Mouse (Mus musculus) megakaryocyte, embryonic 14.5 days (primary cell): Measurements from ENCODE around the gene Tspan2. TPM values are rescaled to one million over a fixed set of nuclear protein-coding genes. Genes with fewer than 3 reads are reported as not detected.

ENCODE experiments used
- H3K27me3 ChIP-seq: replicated peaks from 2 replicates; pipeline ENCODE3; 2012; ENCODE audit warnings: inconsistent platforms
- H3K36me3 ChIP-seq: replicated peaks from 2 replicates; pipeline ENCODE3; 2012; ENCODE audit warnings: low read length, inconsistent platforms, mixed read lengths
- H3K4me1 ChIP-seq: 2 replicates; pipeline ENCODE4 v1.6.1; 2012; ENCODE audit warnings: inconsistent platforms
- H3K4me3 ChIP-seq: replicated peaks from 2 replicates; pipeline ENCODE3; 2012; ENCODE audit warnings: moderate library complexity, mild to moderate bottlenecking, inconsistent platforms
- H3K9me3 ChIP-seq: 2 replicates; pipeline ENCODE4 v1.6.1; 2012; ENCODE audit warnings: inconsistent platforms
- FLI1 ChIP-seq: IDR thresholded peaks from 2 replicates; pipeline ENCODE4 v1.6.1; 2012; ENCODE audit warnings: low read length, inconsistent platforms, mixed read lengths
- GATA1 ChIP-seq: IDR thresholded peaks from 3 replicates; pipeline ENCODE4 v1.6.1; 2012; ENCODE audit warnings: mixed read lengths, low read length, inconsistent platforms, borderline replicate concordance
- polyA plus RNA-seq: library from polyadenylated mRNA; stranded (reverse); fragments of >175 nt; gene quantifications from 2 replicates; pipeline ENCODE4 v1.2.3, GENCODE M21; 2012; ENCODE audit warnings: low replicate concordance; ENCODE audit not compliant: insufficient read depth

Tspan2 gene
- polyA plus RNA-seq: 0.21 TPM in 1 of 2 replicates, not detected in the other

DNA sequence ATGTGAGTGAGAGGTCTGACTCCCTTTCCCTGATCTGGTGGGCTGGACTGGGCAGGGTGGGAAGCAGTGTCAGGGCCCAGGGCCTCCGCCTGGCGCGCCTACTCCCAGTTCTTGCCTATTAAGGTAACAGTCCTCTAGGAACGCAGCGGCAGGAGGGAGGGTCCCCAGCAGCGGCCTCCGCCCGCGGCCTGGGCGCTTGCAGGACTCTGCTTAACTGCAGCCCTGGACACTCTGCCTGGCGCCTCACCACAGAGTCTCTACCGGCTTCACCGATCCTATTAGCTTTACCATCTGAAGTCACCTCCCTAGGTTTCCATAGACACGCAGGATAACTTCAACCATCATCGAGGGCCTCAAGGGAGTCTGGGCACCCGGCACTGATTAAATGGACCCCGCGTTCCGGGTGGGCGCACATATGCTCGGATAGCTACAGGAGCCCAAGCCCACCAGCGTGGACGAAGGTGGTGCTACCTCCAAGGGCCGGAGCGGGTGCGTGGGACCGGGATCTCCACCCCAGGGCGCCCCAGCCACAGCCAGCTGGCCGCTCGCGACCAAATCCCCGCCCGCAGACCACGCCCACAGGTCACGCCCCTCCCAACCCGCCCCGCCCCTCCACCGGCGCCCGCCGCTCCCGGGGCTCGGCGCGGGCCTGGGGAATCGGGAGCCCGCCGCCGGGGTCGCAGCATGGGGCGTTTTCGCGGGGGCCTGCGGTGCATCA is at the start of gene Tspan2:
TSS of gene Tspan2 (plus strand) at position 217 of the 718 bp plus-strand sequence.
- no peaks in the 10 kb centered on the region for H3K9me3 ChIP-seq
- H3K4me3 ChIP-seq: peak within 1 kb of the TSS; percentile 96
- H3K36me3 ChIP-seq: peaks cover 3% of the 10 kb centered on the region
- H3K27me3 ChIP-seq: peaks cover 31% of the 10 kb centered on the region
- H3K4me1 ChIP-seq: peaks cover 81% of the 10 kb centered on the region
- TF ChIP-seq GATA1 (no peak), FLI1 (no peak)

DNA sequence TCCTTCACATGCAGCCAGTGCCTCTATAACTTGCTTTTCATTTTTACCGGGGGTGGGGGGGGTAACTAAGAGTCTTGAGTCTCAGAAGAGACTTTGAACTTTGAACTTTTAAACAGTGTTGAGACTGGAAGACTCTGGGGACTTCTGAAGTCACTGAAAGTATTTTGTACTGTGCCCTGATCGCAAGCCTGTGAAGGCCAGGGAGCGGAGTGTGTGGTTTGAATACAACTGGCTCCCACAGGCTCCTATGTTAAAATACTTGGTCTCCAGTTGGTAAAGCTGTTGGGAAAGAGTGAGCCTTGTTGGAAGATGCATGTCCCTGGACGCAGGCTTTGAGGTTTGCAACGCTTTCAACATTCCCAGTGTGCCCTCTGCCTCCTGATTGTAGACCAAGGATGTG is 47.5 kb upstream of the Tspan2 start:
- TF ChIP-seq GATA1: no peak
- no peak for TF ChIP-seq FLI1
- H3K36me3 ChIP-seq: no peaks in the 10 kb centered on the region
- peaks cover 3% of the 10 kb centered on the region; the same call in 1 of the 2 replicates for H3K9me3 ChIP-seq
- peaks cover 7% of the 10 kb centered on the region for H3K27me3 ChIP-seq
- H3K4me1 ChIP-seq: no peaks in the 10 kb centered on the region
- no peak overlapping the region for H3K4me3 ChIP-seq

DNA sequence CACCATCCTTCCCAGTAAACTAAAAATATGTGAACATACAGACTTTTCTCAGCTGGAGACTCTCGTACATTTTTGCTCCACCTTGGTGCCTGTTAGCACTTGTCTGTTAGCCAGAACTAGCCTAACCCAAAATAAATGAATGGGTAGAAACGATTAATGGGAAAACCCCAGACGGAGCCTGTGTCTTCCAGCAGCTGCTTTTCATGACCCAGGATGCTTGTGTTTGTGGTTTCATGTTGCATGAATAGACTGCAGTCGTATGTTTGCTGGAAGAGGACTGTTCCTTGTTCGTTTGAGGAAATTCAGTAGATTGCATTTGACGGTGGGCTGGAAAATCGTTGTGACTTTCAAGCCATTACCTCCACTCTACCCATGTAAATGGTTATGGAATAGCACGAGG is 46.5 kb upstream of the Tspan2 start:
- no peaks in the 10 kb centered on the region for H3K36me3 ChIP-seq
- no peak for TF ChIP-seq FLI1
- no peak for TF ChIP-seq GATA1
- no peak overlapping the region for H3K4me3 ChIP-seq
- peaks cover 9% of the 10 kb centered on the region for H3K27me3 ChIP-seq
- H3K4me1 ChIP-seq: no peaks in the 10 kb centered on the region
- H3K9me3 ChIP-seq: peaks cover 3% of the 10 kb centered on the region; the same call in 1 of the 2 replicates

DNA sequence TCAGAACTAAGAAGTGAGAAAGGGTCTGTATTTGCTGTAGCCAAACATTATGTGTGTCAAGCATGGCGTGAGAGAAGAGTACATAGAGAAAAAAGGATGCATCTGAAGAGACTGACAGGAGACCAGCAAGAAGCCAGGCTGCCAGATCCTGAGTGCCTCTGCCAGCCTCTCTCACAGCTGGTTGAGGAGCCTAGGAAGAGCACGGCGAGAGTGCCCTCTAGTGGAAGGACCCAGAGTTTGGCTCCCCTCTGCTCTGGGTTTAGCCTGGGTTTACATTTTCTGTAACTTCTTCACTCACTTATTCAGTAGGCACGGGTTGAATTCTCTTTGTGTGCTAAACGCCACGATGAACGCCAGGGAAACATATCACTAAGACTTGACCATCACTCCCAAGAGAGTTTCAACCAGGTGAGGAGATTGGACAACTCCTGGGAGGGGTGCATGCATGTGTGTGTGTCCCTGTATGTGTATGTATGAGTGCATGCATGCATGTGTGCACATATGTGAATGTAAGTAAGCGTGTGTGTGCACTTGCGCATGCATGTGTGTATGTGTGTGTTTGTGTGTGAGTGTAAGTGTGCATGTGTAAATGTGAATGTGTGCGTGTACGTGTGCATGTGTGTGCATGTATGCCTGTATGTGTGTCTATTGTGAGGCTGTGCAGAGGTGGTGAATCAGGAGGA is 42.4 kb upstream of the Tspan2 start:
- Histone ChIP-seq H3K4me3 (peak overlapping the region; percentile 60), H3K9me3 (no peaks in the 10 kb centered on the region), H3K36me3 (no peaks in the 10 kb centered on the region), H3K4me1 (no peaks in the 10 kb centered on the region), H3K27me3 (peaks cover 19% of the 10 kb centered on the region)
- TF ChIP-seq GATA1 (no peak), FLI1 (no peak)

DNA sequence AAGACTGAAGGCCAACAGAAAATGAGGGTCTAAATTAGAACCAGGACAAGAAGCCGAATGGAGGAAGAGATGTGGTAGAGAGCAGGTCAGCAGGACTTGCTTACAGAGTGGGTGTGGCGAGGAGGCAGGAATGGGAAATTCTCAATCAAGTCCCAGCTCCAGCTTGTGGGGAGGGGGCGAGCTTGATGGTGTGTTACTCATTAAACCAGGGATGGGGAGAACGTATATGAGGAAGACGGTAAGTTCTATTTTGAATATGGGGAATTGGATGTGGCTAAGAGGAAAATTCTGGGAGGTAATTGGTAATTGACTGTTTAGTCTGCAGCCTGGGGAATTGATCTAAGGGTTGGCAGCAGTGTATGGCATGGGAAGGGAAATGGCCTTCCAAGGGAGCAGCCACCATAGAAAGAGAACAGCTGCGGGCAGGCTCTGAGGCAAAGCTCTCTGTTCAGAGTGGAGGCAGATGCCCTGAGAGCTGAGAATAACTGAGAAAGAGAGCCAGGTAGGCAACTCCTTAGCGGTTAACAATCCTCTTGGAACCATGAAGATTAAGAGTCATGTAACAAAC is 41.5 kb upstream of the Tspan2 start:
- no peak overlapping the region for H3K4me3 ChIP-seq
- TF ChIP-seq FLI1 (no peak), GATA1 (no peak)
- peaks cover 24% of the 10 kb centered on the region for H3K27me3 ChIP-seq
- no peaks in the 10 kb centered on the region for H3K9me3 ChIP-seq
- no peaks in the 10 kb centered on the region for H3K4me1 ChIP-seq
- no peaks in the 10 kb centered on the region for H3K36me3 ChIP-seq

DNA sequence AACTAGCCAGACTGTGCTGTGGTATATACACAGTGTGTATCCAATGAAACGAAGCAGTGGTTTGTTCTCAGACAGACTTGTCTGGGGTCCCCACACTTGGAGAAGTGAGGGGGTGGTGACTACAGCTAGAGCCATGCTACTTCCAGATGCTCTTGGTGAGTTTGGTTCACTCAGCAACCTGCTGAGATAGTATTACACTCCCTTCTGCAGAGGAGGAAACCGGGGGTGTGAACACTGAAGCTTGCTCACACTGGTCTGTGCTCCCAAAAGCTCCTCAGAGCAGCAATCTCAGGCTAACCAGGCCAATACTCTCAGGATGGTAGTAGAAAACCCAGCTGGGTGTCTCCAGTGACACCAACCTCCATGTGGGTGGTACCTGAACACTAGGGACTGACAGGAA is 36.2 kb upstream of the Tspan2 start:
- Histone ChIP-seq H3K27me3 (peaks cover 28% of the 10 kb centered on the region), H3K36me3 (no peaks in the 10 kb centered on the region), H3K4me1 (peaks cover 10% of the 10 kb centered on the region), H3K9me3 (no peaks in the 10 kb centered on the region), H3K4me3 (no peak overlapping the region)
- TF ChIP-seq FLI1 (no peak), GATA1 (no peak)

DNA sequence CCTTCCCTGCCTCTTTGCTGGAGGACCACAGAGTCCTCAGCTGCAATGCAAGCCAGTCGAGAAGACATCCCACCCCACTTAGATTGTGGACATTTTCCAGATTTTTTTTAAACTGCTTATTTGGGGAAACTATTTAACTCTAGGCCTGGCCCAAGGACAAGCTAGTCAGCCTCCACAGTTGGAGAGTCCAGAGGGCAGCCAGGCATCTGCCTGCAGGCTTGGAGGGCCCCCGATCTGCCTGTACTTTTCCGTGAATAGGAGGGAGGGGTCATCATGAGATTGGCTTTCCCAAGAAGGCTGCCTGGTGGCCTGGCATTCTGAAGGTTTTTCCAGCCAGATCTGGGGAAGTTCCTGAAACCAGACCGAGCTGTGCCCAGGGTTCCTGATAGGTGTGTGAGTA is 33.0 kb upstream of the Tspan2 start:
- H3K4me1 ChIP-seq: peaks cover 14% of the 10 kb centered on the region
- H3K9me3 ChIP-seq: peaks cover 5% of the 10 kb centered on the region
- TF ChIP-seq FLI1 (no peak), GATA1 (no peak)
- H3K36me3 ChIP-seq: no peaks in the 10 kb centered on the region
- no peak overlapping the region for H3K4me3 ChIP-seq
- H3K27me3 ChIP-seq: peaks cover 24% of the 10 kb centered on the region

DNA sequence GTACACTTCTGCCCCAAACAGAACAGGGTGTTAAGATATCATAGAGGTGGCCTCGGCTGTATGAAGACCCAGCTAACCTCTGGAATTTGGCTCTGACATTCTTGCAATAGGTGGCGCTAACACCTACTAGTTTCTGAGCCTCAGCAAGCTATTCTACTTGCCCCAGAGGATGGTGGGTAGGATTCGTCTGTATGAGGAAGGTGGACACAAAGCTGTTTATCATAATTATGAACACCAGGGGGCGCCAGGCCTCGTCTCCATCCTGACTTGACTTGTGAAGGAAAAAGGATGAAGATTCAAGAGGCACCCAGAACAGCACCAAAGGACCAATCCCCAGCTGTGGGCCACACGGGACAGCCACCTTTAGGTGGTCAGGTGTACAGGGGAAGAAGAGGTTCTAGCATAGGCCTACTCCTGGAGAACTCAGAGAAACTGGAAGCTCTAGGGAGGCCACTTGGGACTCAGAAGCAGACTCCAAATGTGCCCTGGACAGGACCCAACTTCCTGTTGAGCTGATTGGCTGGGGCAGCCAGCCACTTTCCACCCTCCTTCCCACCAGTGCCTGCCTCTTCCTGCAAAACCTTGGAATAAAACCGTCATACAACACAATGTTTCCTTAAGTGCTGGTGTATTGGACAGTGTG is 32.3 kb upstream of the Tspan2 start:
- peaks cover 5% of the 10 kb centered on the region for H3K9me3 ChIP-seq
- H3K4me1 ChIP-seq: peaks cover 14% of the 10 kb centered on the region
- H3K36me3 ChIP-seq: no peaks in the 10 kb centered on the region
- H3K4me3 ChIP-seq: no peak overlapping the region
- TF ChIP-seq FLI1 (no peak), GATA1 (no peak)
- H3K27me3 ChIP-seq: peaks cover 22% of the 10 kb centered on the region

DNA sequence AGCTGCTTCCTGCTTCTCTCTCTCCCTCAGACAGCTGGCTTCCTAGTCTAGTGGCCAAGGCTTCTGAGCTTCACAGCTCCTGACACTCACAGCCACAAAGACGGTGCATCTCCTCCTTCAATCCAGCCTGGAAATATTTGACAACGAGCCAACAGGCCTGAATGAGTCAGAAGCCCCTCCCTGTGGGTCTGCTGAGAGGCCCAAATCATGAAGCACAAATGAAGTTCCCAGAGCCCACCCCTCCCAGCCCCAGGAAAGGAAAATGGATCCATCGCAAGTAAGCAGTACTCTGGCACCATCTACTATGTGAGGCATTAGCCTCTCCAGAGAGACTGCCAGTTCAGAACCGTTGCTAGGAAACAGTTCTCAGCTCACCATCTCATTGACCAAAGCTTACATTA is 30.3 kb upstream of the Tspan2 start:
- TF ChIP-seq GATA1 (no peak), FLI1 (no peak)
- no peak overlapping the region for H3K4me3 ChIP-seq
- H3K27me3 ChIP-seq: peaks cover 22% of the 10 kb centered on the region
- H3K36me3 ChIP-seq: no peaks in the 10 kb centered on the region
- H3K4me1 ChIP-seq: peaks cover 14% of the 10 kb centered on the region
- peaks cover 5% of the 10 kb centered on the region for H3K9me3 ChIP-seq

DNA sequence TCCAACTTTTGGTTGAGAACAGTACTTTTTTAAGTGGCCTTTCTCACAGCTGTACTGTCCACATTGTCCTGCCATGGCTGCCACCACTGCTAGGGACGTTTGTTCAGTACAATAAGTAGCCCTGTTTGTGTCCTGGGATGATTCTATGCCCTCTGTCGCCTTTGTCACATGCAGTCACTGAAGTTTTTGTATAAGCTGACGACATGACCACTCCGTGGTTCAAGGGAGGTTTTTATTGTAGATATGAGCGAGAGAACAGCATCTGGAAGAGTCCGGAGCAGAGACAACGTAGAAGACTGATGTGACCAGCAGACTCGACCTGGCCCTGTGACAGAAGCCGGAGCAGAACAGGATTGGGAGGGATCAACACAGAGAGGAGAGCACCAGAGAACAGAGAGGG is 25.7 kb upstream of the Tspan2 start:
- H3K36me3 ChIP-seq: no peaks in the 10 kb centered on the region
- TF ChIP-seq GATA1: no peak
- no peak for TF ChIP-seq FLI1
- H3K9me3 ChIP-seq: peaks cover 3% of the 10 kb centered on the region
- H3K4me1 ChIP-seq: peaks cover 4% of the 10 kb centered on the region; the same call in 1 of the 2 replicates
- peaks cover 18% of the 10 kb centered on the region for H3K27me3 ChIP-seq
- no peak overlapping the region for H3K4me3 ChIP-seq
